Mouse (Mus musculus) heart, postnatal 0 days (tissue): ENCODE data around the gene 9230102O04Rik. TPM values are rescaled to one million over a fixed set of nuclear protein-coding genes. Genes with fewer than 3 reads are reported as not detected.

ENCODE experiments used
- ATAC-seq: fragments of 200-750 bp; cut with Nextera tagmentation; 2 replicates; pipeline ENCODE4 v1.8.0; 2017; ENCODE audit warnings: low read depth, moderate number of reproducible peaks, moderate library complexity; ENCODE audit not compliant: insufficient read depth
- DNase-seq: peaks from one replicate; pipeline ENCODE4 v3.0.0-alpha.2; 2016; ENCODE audit warnings: low spot score
- H3K27ac ChIP-seq: fragments of 300-500 bp; sonication (generic); 2 replicates; pipeline ENCODE4 v1.5.1; 2014; ENCODE audit warnings: low read depth, mild to moderate bottlenecking
- H3K27me3 ChIP-seq: fragments of 300-500 bp; sonication (generic); 2 replicates; pipeline ENCODE4 v1.6.1; 2014; ENCODE audit warnings: low read length, mixed read lengths; ENCODE audit not compliant: control insufficient read depth, insufficient read depth
- H3K36me3 ChIP-seq: fragments of 300-500 bp; sonication (generic); replicated peaks from 2 replicates; pipeline ENCODE4 v1.6.1; 2014; ENCODE audit warnings: low read length, mixed read lengths; ENCODE audit not compliant: control insufficient read depth, insufficient read depth
- H3K4me1 ChIP-seq: fragments of 300-500 bp; sonication (generic); 2 replicates; pipeline ENCODE4 v1.6.1; 2014; ENCODE audit warnings: antibody characterized with exemption; ENCODE audit not compliant: control insufficient read depth, insufficient read depth
- H3K4me2 ChIP-seq: fragments of 300-500 bp; sonication (generic); 2 replicates; pipeline ENCODE4 v1.6.1; 2014; ENCODE audit warnings: low read depth, mild to moderate bottlenecking, low read length, moderate library complexity
- H3K4me3 ChIP-seq: fragments of 300-500 bp; sonication (generic); 2 replicates; pipeline ENCODE4 v1.5.1; 2014; ENCODE audit warnings: low read depth, low read length
- H3K9ac ChIP-seq: fragments of 300-500 bp; sonication (generic); replicated peaks from 2 replicates; pipeline ENCODE4 v1.6.1; 2014; ENCODE audit warnings: low read depth, low read length, mixed read lengths
- H3K9me3 ChIP-seq: fragments of 300-500 bp; sonication (generic); replicated peaks from 2 replicates; pipeline ENCODE4 v1.6.1; 2016; ENCODE audit warnings: low read length; ENCODE audit not compliant: control insufficient read depth
- CTCF ChIP-seq: IDR thresholded peaks from 2 replicates; pipeline ENCODE4 v1.5.1; 2016; ENCODE audit warnings: antibody characterized with exemption, control low read depth, low read depth
- EP300 ChIP-seq: IDR thresholded peaks from 2 replicates; pipeline ENCODE4 v1.6.1; 2016; ENCODE audit warnings: antibody characterized with exemption, low read depth
- WGBS: fragments of 180-500 bp; shearing (Covaris S2); extraction: QIAGEN DNeasy Blood & Tissue Kit; methylation state at CpG from one replicate; pipeline ENCODE4 v1.1.7; 2014; 5-methylcytosine and 5-hydroxymethylcytosine counted together
- polyA plus RNA-seq: library from polyadenylated mRNA; unstranded; fragments of >200 nt; fragmentation: Nextera tagmentation; extraction: Ambion mirVana; gene quantifications from 2 replicates; pipeline ENCODE4 v1.2.1, GENCODE M21; 2015
- total RNA-seq: library from RNA; depleted of rRNA; stranded (reverse); fragments of >200 nt; gene quantifications from 2 replicates; pipeline ENCODE4 v1.2.3, GENCODE M21; 2014; ENCODE audit warnings: low replicate concordance

9230102O04Rik gene
- total and polyA plus RNA-seq, 2 experiments from 2014 or later: not detected

- ATAC-seq (no peak), DNase-seq (no peak)
- no peak overlapping the region for H3K9ac ChIP-seq
- peak overlapping the region; percentile 46; the same call in 1 of the 2 replicates for H3K4me3 ChIP-seq
- peaks cover 20% of the 10 kb centered on the region; the same call in 1 of the 2 replicates for H3K4me1 ChIP-seq
- H3K27me3 ChIP-seq: peaks cover 98% of the 10 kb centered on the region
- TF ChIP-seq EP300 (no peak), CTCF (no peak)
- peak overlapping the region; percentile 67 for H3K4me2 ChIP-seq
- H3K27ac ChIP-seq: no peak overlapping the region
- H3K36me3 ChIP-seq: no peaks in the 10 kb centered on the region
- H3K9me3 ChIP-seq: no peaks in the 10 kb centered on the region
- WGBS: 13% methylated on average over 15 of the region's 15 CpGs
Observed at GRCm38 (mm10) chr2:9884533-9885216, 4.7 kb downstream of the 9230102O04Rik start.

GRCm38 (mm10) chr2:9883803-9884532 lies 5.4 kb downstream of the 9230102O04Rik start:
- H3K36me3 ChIP-seq: no peaks in the 10 kb centered on the region
- peak overlapping the region; percentile 67 for H3K4me2 ChIP-seq
- H3K9me3 ChIP-seq: no peaks in the 10 kb centered on the region
- peaks cover 98% of the 10 kb centered on the region for H3K27me3 ChIP-seq
- H3K27ac ChIP-seq: no peak overlapping the region
- no peak for DNase-seq
- TF ChIP-seq CTCF (no peak), EP300 (no peak)
- H3K4me1 ChIP-seq: peaks cover 18% of the 10 kb centered on the region
- ATAC-seq: no peak
- no peak overlapping the region for H3K9ac ChIP-seq
- WGBS: 3% methylated on average over 27 of the region's 27 CpGs
- peak overlapping the region; percentile 46 for H3K4me3 ChIP-seq

- peaks cover 96% of the 10 kb centered on the region for H3K27me3 ChIP-seq
- no peak overlapping the region for H3K9ac ChIP-seq
- H3K4me3 ChIP-seq: peak overlapping the region; percentile 46
- DNase-seq: no peak
- no peaks in the 10 kb centered on the region for H3K9me3 ChIP-seq
- no peak overlapping the region for H3K27ac ChIP-seq
- peaks cover 15% of the 10 kb centered on the region for H3K4me1 ChIP-seq
- TF ChIP-seq EP300 (no peak), CTCF (no peak)
- H3K4me2 ChIP-seq: peak overlapping the region; percentile 67
- WGBS: 2% methylated on average over 43 of the region's 43 CpGs
- no peak for ATAC-seq
- H3K36me3 ChIP-seq: no peaks in the 10 kb centered on the region
Observed at GRCm38 (mm10) chr2:9882926-9883802, 6.2 kb downstream of the 9230102O04Rik start.

GRCm38 (mm10) chr2:9882371-9882925 lies 6.9 kb downstream of the 9230102O04Rik start:
- Histone ChIP-seq H3K9me3 (no peaks in the 10 kb centered on the region), H3K9ac (no peak overlapping the region), H3K4me2 (peak overlapping the region; percentile 67), H3K27ac (no peak overlapping the region), H3K4me1 (peaks cover 15% of the 10 kb centered on the region), H3K27me3 (peaks cover 95% of the 10 kb centered on the region), H3K36me3 (no peaks in the 10 kb centered on the region), H3K4me3 (peak overlapping the region; percentile 46)
- no peak for TF ChIP-seq CTCF
- ATAC-seq (no peak), DNase-seq (no peak)
- under 1% methylated on average over 39 of the region's 39 CpGs for WGBS

DNA sequence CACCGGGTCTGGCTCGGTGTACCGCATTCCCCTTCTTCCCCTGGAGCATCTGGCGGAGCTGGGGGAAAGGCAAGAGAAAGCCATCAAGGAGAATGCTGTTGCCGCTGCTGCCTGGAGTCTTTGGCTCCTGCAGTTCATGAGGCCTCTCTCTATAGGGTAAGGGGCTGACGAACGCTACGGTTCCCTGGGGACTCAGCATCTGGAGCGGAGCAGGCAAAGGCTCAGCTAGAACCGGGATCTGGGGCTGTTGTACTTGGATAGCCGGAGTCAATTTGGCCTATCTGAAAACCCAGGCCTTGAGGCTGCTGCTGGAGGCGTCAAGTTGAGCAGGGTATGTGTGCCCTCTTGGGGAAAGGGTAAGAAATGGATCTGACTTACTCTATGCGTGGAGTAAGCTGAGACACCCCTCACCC lies 7.7 kb downstream of the 9230102O04Rik start:
- peak overlapping the region; percentile 12; the same call in 1 of the 2 replicates for H3K27ac ChIP-seq
- no peaks in the 10 kb centered on the region for H3K9me3 ChIP-seq
- H3K9ac ChIP-seq: 0 out of 2 replicates have a peak overlapping the region, but pooled peaks have one; percentile 15
- no peak for DNase-seq
- peak overlapping the region; percentile 67 for H3K4me2 ChIP-seq
- 3% methylated on average over 13 of the region's 13 CpGs for WGBS
- peaks cover 95% of the 10 kb centered on the region for H3K27me3 ChIP-seq
- H3K4me1 ChIP-seq: peaks cover 15% of the 10 kb centered on the region
- H3K36me3 ChIP-seq: no peaks in the 10 kb centered on the region
- ATAC-seq: no peak
- H3K4me3 ChIP-seq: peak overlapping the region; percentile 46
- TF ChIP-seq CTCF (no peak), EP300 (no peak)
